Mouse (Mus musculus) liver, adult 2 months (tissue): ENCODE data around the gene Ncapd2. TPM values are rescaled to one million over a fixed set of nuclear protein-coding genes. Genes with fewer than 3 reads are reported as not detected.

Experiments
- DNase-seq: peaks from one replicate; pipeline ENCODE4 v3.0.0-alpha.2; 2011; ENCODE audit warnings: low read depth, low spot score; ENCODE audit errors: extremely low read depth
- H3K27ac ChIP-seq: fragments of 200-500 bp; replicated peaks from 2 replicates; pipeline ENCODE4 v1.5.1; 2012; ENCODE audit warnings: low read depth, mild to moderate bottlenecking, control low read depth, inconsistent platforms, low read length; ENCODE audit not compliant: insufficient read depth
- H3K27me3 ChIP-seq: fragments of 200-500 bp; 2 replicates; pipeline ENCODE4 v1.6.1; 2012; ENCODE audit warnings: mild to moderate bottlenecking, moderate library complexity, low read length, inconsistent platforms; ENCODE audit not compliant: control insufficient read depth, insufficient read depth
- H3K36me3 ChIP-seq: fragments of 200-500 bp; 2 replicates; pipeline ENCODE4 v1.6.1; 2012; ENCODE audit warnings: low read length, inconsistent platforms; ENCODE audit not compliant: control insufficient read depth, insufficient read depth
- H3K4me1 ChIP-seq: fragments of 200-500 bp; 2 replicates; pipeline ENCODE4 v1.6.1; 2011; ENCODE audit warnings: low read length; ENCODE audit not compliant: control insufficient read depth, insufficient read depth
- H3K4me3 ChIP-seq: fragments of 200-500 bp; 2 replicates; pipeline ENCODE4 v1.5.1; 2011; ENCODE audit warnings: low read depth, mild to moderate bottlenecking, control low read depth, low read length, moderate library complexity; ENCODE audit not compliant: insufficient read depth
- H3K79me2 ChIP-seq: fragments of 200-500 bp; 2 replicates; pipeline ENCODE4 v1.6.1; 2012; ENCODE audit warnings: inconsistent platforms, mild to moderate bottlenecking, low read length, moderate library complexity; ENCODE audit not compliant: control insufficient read depth, insufficient read depth
- H3K9ac ChIP-seq: fragments of 200-500 bp; 2 replicates; pipeline ENCODE4 v1.6.1; 2012; ENCODE audit warnings: low read depth, mild to moderate bottlenecking, control low read depth, inconsistent platforms, low read length
- CTCF ChIP-seq: fragments of 200-500 bp; IDR thresholded peaks from 2 replicates; pipeline ENCODE4 v1.5.1; 2011; ENCODE audit warnings: low read depth, low read length, control low read depth
- POLR2A ChIP-seq: fragments of 200-500 bp; IDR thresholded peaks from 2 replicates; pipeline ENCODE4 v1.6.1; 2011; ENCODE audit warnings: low read length, control low read depth; ENCODE audit not compliant: insufficient read depth; ENCODE audit errors: extremely low read depth
- WGBS: fragments of 180-500 bp; shearing (Covaris S2); methylation state at CpG from one replicate; pipeline ENCODE4 v1.1.7; 2018; 5-methylcytosine and 5-hydroxymethylcytosine counted together
- polyA plus RNA-seq: library from polyadenylated mRNA; depleted of rRNA; stranded (reverse); fragments of >200 nt; gene quantifications from 2 replicates; pipeline ENCODE4 v1.2.3, GENCODE M21; 2012
- total RNA-seq: library from RNA; depleted of rRNA; stranded (reverse); fragments of >200 nt; gene quantifications from 2 replicates; pipeline ENCODE4 v1.2.3, GENCODE M21; 2014

Gene Ncapd2
- total and polyA plus RNA-seq, 2 experiments: 2.4 to 3.5 TPM

DNA sequence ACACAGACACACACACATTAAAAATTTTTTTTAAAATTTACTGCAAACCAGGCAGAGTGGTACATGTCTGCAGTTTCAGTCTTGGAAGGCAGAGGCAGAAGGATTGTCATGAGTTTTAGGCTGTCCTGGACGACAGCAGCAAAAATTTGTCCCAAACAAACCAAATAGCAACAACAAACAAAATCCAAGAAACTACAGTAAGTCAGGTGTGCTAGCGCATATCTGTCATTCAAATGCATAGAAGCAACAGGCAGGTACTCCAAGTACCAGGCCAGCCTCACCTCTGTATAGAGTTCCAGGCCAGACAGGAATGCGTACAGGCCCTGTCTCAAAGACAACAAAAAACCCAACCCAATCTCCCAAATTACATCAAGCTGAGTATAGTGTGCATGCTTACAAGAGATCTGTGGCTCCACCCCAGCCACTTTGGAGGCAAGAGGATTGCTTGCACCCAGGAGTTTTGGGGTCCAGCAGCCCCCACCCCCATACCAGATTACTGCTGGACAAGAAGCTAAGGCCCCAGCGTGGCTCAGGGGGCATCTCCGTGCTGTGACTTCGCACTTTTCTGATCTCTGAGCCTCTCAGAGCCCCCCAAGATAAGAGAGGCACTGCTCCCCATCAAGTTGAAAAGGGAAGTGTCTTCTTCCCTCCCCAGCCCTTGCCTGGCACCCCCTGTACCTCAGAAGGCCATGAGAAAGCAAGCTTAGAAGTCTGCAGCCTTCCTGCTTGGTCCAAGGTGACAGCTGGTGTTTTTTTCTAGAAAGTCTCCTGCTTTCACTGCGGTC is 31.5 kb downstream of the Ncapd2 start:
- H3K36me3 ChIP-seq: peaks cover 6% of the 10 kb centered on the region
- 89% methylated on average over 7 of the region's 7 CpGs for WGBS
- H3K79me2 ChIP-seq: peaks cover 9% of the 10 kb centered on the region; the same call in 1 of the 2 replicates
- peaks cover 2% of the 10 kb centered on the region; the same call in 1 of the 2 replicates for H3K4me1 ChIP-seq
- no peak overlapping the region for H3K9ac ChIP-seq
- H3K27ac ChIP-seq: no peak overlapping the region
- TF ChIP-seq POLR2A: no peak
- no peak for TF ChIP-seq CTCF
- H3K27me3 ChIP-seq: no peaks in the 10 kb centered on the region
- no peak overlapping the region for H3K4me3 ChIP-seq
- no peak for DNase-seq

DNA sequence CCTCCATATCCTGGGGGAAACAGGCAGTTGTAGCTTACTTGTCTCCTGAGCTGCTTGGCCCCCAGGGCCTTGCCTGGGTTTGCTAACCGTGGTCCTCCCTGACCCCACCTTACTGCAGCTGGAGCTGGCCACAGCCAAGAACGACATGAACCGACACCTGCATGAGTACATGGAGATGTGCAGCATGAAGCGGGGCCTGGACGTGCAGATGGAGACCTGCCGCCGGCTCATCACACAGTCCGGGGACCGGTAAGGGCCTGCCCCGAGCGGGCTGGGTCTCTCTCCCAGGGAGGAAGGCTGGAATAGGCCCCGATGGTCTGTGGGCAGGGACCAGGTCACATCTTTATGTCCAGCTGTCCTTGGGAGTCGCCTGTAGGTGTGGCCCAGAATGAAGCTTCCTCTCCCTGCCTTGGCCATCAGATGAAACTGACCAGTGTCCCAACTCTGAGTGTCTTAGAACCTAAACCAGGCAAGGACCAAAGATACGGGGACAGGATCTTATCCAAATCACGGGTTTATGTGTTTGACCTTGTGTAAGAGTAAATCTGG is 32.5 kb downstream of the Ncapd2 start:
- no peak overlapping the region for H3K27ac ChIP-seq
- H3K36me3 ChIP-seq: peaks cover 6% of the 10 kb centered on the region
- H3K27me3 ChIP-seq: no peaks in the 10 kb centered on the region
- H3K9ac ChIP-seq: no peak overlapping the region
- H3K4me3 ChIP-seq: no peak overlapping the region
- peaks cover 2% of the 10 kb centered on the region; the same call in 1 of the 2 replicates for H3K4me1 ChIP-seq
- 92% methylated on average over 15 of the region's 15 CpGs for WGBS
- no peaks in the 10 kb centered on the region for H3K79me2 ChIP-seq
- DNase-seq: no peak
- TF ChIP-seq CTCF: no peak
- no peak for TF ChIP-seq POLR2A

DNA sequence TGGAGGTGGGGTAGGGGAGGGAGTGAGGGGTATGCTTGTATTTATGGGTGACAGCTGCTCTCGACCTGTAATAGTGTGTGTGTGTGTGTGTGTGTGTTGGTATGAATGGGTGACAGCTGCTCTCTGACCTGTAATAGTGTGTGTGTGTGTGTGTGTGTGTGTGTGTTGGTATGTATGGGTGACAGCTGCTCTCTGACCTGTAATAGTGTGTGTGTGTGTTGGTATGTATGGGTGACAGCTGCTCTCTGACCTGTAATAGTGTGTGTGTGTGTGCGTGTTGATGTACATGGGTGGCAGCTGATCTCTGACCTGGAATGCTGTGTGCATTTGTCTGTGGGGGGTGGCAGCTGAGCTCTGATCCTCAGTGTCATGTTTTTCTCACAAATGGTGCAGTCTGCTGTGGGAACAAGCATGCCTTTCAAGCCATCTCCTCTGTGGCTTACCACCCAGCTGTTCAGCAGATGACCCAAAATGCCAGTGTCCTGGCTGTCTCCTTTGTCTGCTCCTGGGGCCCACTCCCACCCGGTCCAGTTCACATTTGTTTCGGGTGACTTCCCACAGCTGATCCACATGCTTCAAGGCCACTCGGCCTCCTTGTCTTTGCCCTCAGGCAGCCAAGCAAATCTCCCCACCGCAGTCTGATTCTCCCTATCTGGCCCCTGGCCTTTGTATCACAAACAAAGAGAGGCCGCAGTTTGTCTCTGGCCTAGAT is 34.4 kb downstream of the Ncapd2 start:
- H3K4me3 ChIP-seq: no peak overlapping the region
- H3K27ac ChIP-seq: no peak overlapping the region
- H3K36me3 ChIP-seq: no peaks in the 10 kb centered on the region
- no peaks in the 10 kb centered on the region for H3K27me3 ChIP-seq
- H3K9ac ChIP-seq: no peak overlapping the region
- no peak for TF ChIP-seq POLR2A
- TF ChIP-seq CTCF: no peak
- H3K79me2 ChIP-seq: no peaks in the 10 kb centered on the region; the same call in 1 of the 2 replicates
- WGBS: 51% methylated on average over 7 of the region's 7 CpGs
- no peaks in the 10 kb centered on the region for H3K4me1 ChIP-seq
- no peak for DNase-seq

DNA sequence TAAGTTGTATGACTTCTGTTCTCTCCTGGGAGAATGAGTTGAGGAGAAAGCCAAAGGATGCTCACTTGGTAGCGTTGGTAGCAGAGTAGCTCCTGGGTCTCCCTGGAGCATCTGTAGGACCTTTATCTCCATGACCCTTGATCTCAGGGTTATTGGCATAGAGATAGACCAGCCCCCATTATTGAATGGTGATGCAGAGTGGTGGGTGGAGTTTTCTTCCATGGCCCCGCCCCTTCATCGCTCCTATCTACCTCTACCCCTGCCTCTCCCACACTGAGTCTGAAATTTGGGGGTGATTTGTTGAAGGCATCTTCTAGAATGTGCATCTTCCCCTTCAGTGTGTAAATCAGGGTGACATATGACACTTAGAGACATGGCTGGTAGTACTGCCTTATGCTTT is 35.0 kb downstream of the Ncapd2 start:
- peak; percentile 40 for DNase-seq
- no peak overlapping the region for H3K4me3 ChIP-seq
- H3K27ac ChIP-seq: no peak overlapping the region
- H3K27me3 ChIP-seq: no peaks in the 10 kb centered on the region
- no peaks in the 10 kb centered on the region; the same call in 1 of the 2 replicates for H3K79me2 ChIP-seq
- no peaks in the 10 kb centered on the region for H3K4me1 ChIP-seq
- no peaks in the 10 kb centered on the region for H3K36me3 ChIP-seq
- H3K9ac ChIP-seq: no peak overlapping the region
- 39% methylated on average over 3 of the region's 3 CpGs for WGBS
- no peak for TF ChIP-seq POLR2A
- TF ChIP-seq CTCF: no peak

DNA sequence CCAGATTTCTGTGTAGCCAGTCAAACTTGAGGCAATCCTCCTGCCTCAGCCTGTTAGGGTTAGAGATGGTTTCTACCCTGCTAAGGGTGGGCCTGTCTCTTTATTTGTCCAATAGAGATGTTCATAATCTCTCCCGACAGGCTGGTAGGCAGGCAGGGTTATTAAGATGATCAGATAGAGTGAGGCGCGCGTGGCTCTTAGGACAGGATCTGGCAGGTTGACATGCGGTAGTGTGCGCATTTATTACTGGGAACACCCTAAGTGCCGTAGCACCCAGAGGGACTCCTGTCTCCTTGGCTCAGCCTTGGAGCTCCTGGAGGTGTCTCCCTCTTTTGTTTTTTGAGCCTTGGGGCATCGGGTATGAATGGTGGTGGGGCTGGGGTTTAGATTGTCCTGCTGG is 36.2 kb downstream of the Ncapd2 start:
- no peak overlapping the region for H3K4me3 ChIP-seq
- H3K9ac ChIP-seq: no peak overlapping the region
- TF ChIP-seq CTCF: no peak
- 93% methylated on average over 8 of the region's 8 CpGs for WGBS
- H3K27ac ChIP-seq: no peak overlapping the region
- no peaks in the 10 kb centered on the region for H3K36me3 ChIP-seq
- H3K4me1 ChIP-seq: no peaks in the 10 kb centered on the region
- no peaks in the 10 kb centered on the region for H3K27me3 ChIP-seq
- H3K79me2 ChIP-seq: no peaks in the 10 kb centered on the region; the same call in 1 of the 2 replicates
- no peak for DNase-seq
